Comparison of ENCODE assay signal across 19 mouse cellular contexts in genomic region chr3:89515444-89515843, GRCm38 (mm10).
"Had no signal": no experiment of that assay in that cellular context is flagged by ENCODE, and none has a peak within 500 bp of the region (broad histone marks: within the 10 kb centered on the region; RNA-seq: fewer than 3 reads in every experiment).

No protein-coding gene starts in this region.

- H3K36me3 ChIP-seq: lung, embryonic 15.5 days; midbrain, embryonic 13.5 days; midbrain, embryonic 15.5 days; neural tube, embryonic 12.5 days had no signal

- H3K27me3 ChIP-seq: midbrain, embryonic 15.5 days had no signal

- H3K9ac ChIP-seq: lung, embryonic 15.5 days; midbrain, embryonic 13.5 days; midbrain, embryonic 15.5 days; neural tube, embryonic 12.5 days had no signal

- H3K4me2 ChIP-seq: lung, embryonic 15.5 days; midbrain, embryonic 11.5 days; midbrain, embryonic 13.5 days; midbrain, embryonic 15.5 days; neural tube, embryonic 12.5 days had no signal

- DNase-seq: lung, adult 2 months; lung, postnatal 14 days; lung, postnatal 36 days; retina, postnatal 1 day; right cerebral cortex, adult 18-20 months; right cerebral cortex, postnatal 25 days; right cerebral cortex, postnatal 4 days; spleen, adult 18-20 months; thymus, adult 18-20 months; thymus, postnatal 14 days; thymus, postnatal 36 days had no signal

- H3K4me3 ChIP-seq: lung, embryonic 15.5 days; megakaryocyte, embryonic 14.5 days; midbrain, embryonic 13.5 days; midbrain, embryonic 15.5 days; neural tube, embryonic 12.5 days had no signal

- ATAC-seq: lung, postnatal 0 days; midbrain, embryonic 13.5 days; midbrain, embryonic 15.5 days had no signal

- H3K27ac ChIP-seq: lung, embryonic 15.5 days; macrophage; midbrain, embryonic 13.5 days; midbrain, embryonic 15.5 days; neural tube, embryonic 12.5 days had no signal

- H3K9me3 ChIP-seq: lung, embryonic 15.5 days; midbrain, embryonic 13.5 days had no signal
